Mouse (Mus musculus) neural tube, embryonic 13.5 days (tissue): ENCODE data around the gene Ltf. TPM values are rescaled to one million over a fixed set of nuclear protein-coding genes. Genes with fewer than 3 reads are reported as not detected.

Experiments used
- ATAC-seq: fragments of 200-750 bp; cut with Nextera tagmentation; 2 replicates; pipeline ENCODE4 v1.8.0; 2017; ENCODE audit warnings: low read depth, mild to moderate bottlenecking, moderate TSS enrichment, moderate library complexity
- H3K27ac ChIP-seq: fragments of 300-500 bp; sonication (generic); replicated peaks from 2 replicates; pipeline ENCODE4 v1.5.1; 2015; ENCODE audit warnings: moderate library complexity, mild to moderate bottlenecking, inconsistent platforms
- H3K27me3 ChIP-seq: fragments of 300-500 bp; sonication (generic); 2 replicates; pipeline ENCODE4 v1.6.1; 2015; ENCODE audit warnings: mild to moderate bottlenecking, inconsistent platforms
- H3K36me3 ChIP-seq: fragments of 300-500 bp; sonication (generic); 2 replicates; pipeline ENCODE4 v1.6.1; 2015; ENCODE audit warnings: mild to moderate bottlenecking, inconsistent platforms
- H3K4me1 ChIP-seq: fragments of 300-500 bp; sonication (generic); replicated peaks from 2 replicates; pipeline ENCODE4 v1.6.1; 2015; ENCODE audit warnings: inconsistent platforms
- H3K4me2 ChIP-seq: fragments of 300-500 bp; sonication (generic); 2 replicates; pipeline ENCODE4 v1.6.1; 2015; ENCODE audit warnings: inconsistent platforms, mild to moderate bottlenecking, moderate library complexity
- H3K4me3 ChIP-seq: fragments of 300-500 bp; sonication (generic); 2 replicates; pipeline ENCODE4 v1.5.1; 2015; ENCODE audit warnings: mild to moderate bottlenecking, inconsistent platforms
- H3K9ac ChIP-seq: fragments of 300-500 bp; sonication (generic); 2 replicates; pipeline ENCODE4 v1.6.1; 2015; ENCODE audit warnings: moderate library complexity, mild to moderate bottlenecking, inconsistent platforms
- H3K9me3 ChIP-seq: fragments of 300-500 bp; sonication (generic); 2 replicates; pipeline ENCODE4 v1.6.1; 2016; ENCODE audit warnings: inconsistent platforms
- WGBS: fragments of 180-500 bp; shearing (Covaris S2); methylation state at CpG from one replicate; pipeline ENCODE4 v1.1.7; 2015; 5-methylcytosine and 5-hydroxymethylcytosine counted together
- polyA plus RNA-seq: library from polyadenylated mRNA; unstranded; fragments of >200 nt; fragmentation: Nextera tagmentation; extraction: Ambion mirVana; gene quantifications from 2 replicates; pipeline ENCODE4 v1.2.1, GENCODE M21; 2015

Gene Ltf
- polyA plus RNA-seq, 1 experiment from 2014 or later: 1.1 TPM

DNA sequence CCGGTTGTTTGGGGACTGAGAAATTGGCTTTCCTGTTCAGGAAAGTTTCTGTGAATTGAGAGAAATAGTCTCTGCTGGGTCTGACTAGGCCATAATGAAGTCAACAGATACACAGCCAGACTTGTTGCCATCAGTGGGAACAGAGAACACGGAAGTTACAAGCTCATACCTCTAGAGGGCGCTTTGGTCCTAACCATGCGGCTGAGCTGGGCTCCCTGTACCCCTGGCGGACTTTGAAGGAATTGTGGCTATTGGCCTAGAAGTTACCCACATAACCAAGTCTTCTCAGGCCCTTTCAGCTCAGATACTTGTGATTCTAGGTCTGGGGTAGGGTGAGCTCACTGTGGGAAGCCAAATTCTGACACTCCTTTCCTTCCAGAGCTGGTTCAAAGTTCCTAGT is 21.8 kb upstream of the Ltf start:
- no peaks in the 10 kb centered on the region for H3K27me3 ChIP-seq
- H3K4me1 ChIP-seq: peaks cover 5% of the 10 kb centered on the region; the same call in 1 of the 2 replicates
- H3K9ac ChIP-seq: no peak overlapping the region
- H3K36me3 ChIP-seq: no peaks in the 10 kb centered on the region
- H3K4me2 ChIP-seq: no peak overlapping the region
- no peak overlapping the region for H3K4me3 ChIP-seq
- 5% methylated on average over 5 of the region's 5 CpGs for WGBS
- no peak for ATAC-seq
- no peaks in the 10 kb centered on the region for H3K9me3 ChIP-seq
- no peak overlapping the region for H3K27ac ChIP-seq

DNA sequence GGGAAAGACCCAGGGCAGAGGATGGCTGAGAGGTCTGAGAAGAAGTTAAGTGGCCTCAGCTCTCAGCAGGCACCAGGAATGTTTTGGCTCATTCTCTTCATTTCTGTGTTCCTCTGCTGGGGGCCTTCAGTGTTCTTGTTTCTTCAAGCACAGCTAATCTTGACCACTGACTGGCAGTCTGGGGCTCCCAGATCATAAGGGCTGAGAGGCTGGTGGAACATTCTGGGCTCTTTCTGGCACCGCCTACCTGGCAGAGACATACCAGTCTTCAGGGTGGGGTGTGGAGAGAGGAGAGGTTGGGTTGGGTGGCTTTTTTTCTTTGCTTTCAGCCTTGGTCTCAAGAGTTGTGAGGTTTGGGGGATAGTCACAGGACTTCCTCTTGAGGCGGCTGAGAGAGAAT is 20.0 kb upstream of the Ltf start:
- no peak for ATAC-seq
- Histone ChIP-seq H3K9ac (no peak overlapping the region), H3K27ac (no peak overlapping the region), H3K4me3 (no peak overlapping the region), H3K36me3 (no peaks in the 10 kb centered on the region), H3K27me3 (no peaks in the 10 kb centered on the region), H3K4me2 (no peak overlapping the region), H3K9me3 (no peaks in the 10 kb centered on the region), H3K4me1 (peaks cover 5% of the 10 kb centered on the region; the same call in 1 of the 2 replicates)
- 93% methylated on average over 2 of the region's 2 CpGs for WGBS

DNA sequence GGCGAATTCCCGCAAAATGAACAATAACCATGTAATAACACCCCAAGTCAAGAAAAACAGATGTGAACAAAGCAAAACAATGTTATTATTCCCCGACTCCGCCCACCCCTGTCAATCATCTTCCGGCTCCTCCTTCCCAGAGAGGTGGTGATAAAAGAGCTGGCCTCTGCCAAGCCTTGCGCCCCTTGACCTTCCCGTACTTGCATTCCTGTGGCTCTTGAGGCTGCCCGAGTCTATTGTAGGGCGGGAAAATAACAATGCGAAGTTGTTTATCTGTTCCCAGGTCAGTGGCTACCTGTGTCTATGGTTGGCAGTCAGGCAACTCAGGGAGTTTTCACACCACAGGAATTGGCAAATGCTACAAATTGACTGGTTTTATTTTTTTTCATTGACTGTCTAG is 19.2 kb upstream of the Ltf start:
- Histone ChIP-seq H3K4me3 (no peak overlapping the region), H3K9me3 (no peaks in the 10 kb centered on the region), H3K27me3 (no peaks in the 10 kb centered on the region), H3K4me2 (no peak overlapping the region), H3K27ac (no peak overlapping the region), H3K36me3 (no peaks in the 10 kb centered on the region), H3K4me1 (peaks cover 2% of the 10 kb centered on the region; the same call in 1 of the 2 replicates), H3K9ac (no peak overlapping the region)
- WGBS: 82% methylated on average over 10 of the region's 10 CpGs
- no peak for ATAC-seq

DNA sequence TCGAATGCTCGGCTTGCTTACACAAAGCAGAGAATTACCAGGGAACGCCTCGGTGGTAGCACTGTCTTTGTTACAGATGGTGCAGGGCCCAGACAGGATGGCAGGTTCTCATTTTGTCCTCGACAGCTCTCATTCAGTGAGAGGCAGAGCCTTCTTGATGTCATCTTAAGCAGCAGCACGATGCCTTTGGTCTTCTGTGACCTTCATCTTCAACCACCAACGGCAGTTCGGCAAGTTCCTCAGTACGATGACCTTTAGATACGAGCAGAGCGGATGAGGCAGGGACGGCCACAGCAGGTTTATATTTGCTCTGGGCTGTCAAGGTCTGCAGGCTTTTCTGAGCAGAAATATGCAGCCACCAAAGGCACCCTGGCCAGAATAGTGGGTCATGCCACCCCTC is 17.4 kb upstream of the Ltf start:
- ATAC-seq: no peak
- Histone ChIP-seq H3K27ac (no peak overlapping the region), H3K9ac (no peak overlapping the region), H3K27me3 (no peaks in the 10 kb centered on the region), H3K4me3 (no peak overlapping the region), H3K4me1 (no peaks in the 10 kb centered on the region), H3K36me3 (no peaks in the 10 kb centered on the region), H3K9me3 (no peaks in the 10 kb centered on the region), H3K4me2 (no peak overlapping the region)
- WGBS: 84% methylated on average over 12 of the region's 12 CpGs

DNA sequence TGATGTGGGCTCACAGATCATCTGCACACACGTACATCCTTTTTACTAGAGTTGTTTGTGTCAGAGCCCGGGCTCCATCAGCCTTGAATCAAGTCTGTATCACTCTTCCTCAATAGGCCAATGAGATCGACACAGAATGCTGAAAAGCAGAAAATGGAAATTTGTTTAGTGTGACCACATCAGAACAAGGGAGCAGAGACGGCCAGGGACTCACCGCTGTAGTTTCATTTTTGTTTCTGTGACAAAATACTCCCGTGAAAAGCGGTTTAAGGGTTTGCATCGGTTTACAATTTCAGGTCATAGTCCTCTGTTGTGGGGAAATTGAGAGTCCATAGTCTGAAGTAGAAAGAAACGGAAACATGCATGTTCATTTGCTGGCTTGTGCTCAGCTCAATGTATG is 15.8 kb upstream of the Ltf start:
- Histone ChIP-seq H3K27ac (no peak overlapping the region), H3K9me3 (no peaks in the 10 kb centered on the region), H3K36me3 (no peaks in the 10 kb centered on the region), H3K4me3 (no peak overlapping the region), H3K4me1 (no peaks in the 10 kb centered on the region), H3K4me2 (no peak overlapping the region), H3K9ac (no peak overlapping the region), H3K27me3 (no peaks in the 10 kb centered on the region)
- WGBS: 93% methylated on average over 9 of the region's 9 CpGs
- ATAC-seq: no peak

DNA sequence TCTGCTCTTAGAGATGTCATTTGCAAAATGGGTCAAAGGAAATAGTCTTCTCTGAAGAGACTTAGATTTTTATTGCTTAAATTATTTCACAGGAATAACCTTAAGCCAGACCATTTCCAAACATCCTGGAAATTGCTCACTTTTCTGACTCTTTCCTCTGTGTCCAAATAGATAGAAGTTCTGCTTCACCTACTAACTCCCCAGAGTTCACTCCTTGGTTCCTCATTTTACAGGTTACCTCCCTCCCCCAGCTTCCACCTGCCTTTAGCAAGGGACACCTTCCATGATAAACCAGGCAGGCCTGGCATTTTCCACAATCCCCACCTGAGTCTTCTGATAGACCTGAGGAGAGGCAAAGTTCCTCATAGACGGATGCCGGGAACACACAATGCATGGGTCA is 12.5 kb upstream of the Ltf start:
- H3K27me3 ChIP-seq: no peaks in the 10 kb centered on the region
- no peak for ATAC-seq
- WGBS: 98% methylated on average over 2 of the region's 2 CpGs

DNA sequence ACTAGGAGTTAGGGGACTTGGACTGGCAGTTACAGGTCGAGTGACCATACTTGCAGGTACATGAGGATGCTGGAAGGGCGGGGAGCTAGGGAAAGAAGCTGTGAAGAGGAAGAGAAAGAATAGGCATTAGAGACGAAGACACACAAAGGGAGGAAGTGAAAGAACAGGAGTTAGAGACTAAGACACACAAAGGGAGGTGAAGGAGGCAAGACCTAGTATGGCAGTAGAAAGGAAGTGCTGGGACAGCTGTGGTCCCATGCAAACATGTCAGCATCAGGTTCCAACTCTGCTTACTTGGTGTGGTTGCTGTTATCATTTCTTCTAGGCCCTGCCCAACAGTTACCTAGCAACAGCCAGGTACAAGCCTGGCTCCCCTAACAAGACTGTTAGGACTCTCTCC is 9.3 kb upstream of the Ltf start:
- H3K4me1 ChIP-seq: 0 out of 2 replicates have a peak, but pooled peaks cover 4% of the 10 kb centered on the region
- no peaks in the 10 kb centered on the region for H3K9me3 ChIP-seq
- 68% methylated on average over 3 of the region's 3 CpGs for WGBS
- no peak overlapping the region for H3K4me2 ChIP-seq
- H3K36me3 ChIP-seq: no peaks in the 10 kb centered on the region
- H3K27me3 ChIP-seq: no peaks in the 10 kb centered on the region
- H3K27ac ChIP-seq: no peak overlapping the region
- H3K4me3 ChIP-seq: no peak overlapping the region
- no peak overlapping the region for H3K9ac ChIP-seq
- no peak for ATAC-seq

More for the DNA sequence above, 12.5 kb upstream of the Ltf start:
- no peak overlapping the region for H3K9ac ChIP-seq
- no peak overlapping the region for H3K4me3 ChIP-seq
- H3K4me2 ChIP-seq: no peak overlapping the region
- H3K9me3 ChIP-seq: no peaks in the 10 kb centered on the region
- H3K4me1 ChIP-seq: no peaks in the 10 kb centered on the region
- no peak overlapping the region for H3K27ac ChIP-seq
- H3K36me3 ChIP-seq: no peaks in the 10 kb centered on the region

DNA sequence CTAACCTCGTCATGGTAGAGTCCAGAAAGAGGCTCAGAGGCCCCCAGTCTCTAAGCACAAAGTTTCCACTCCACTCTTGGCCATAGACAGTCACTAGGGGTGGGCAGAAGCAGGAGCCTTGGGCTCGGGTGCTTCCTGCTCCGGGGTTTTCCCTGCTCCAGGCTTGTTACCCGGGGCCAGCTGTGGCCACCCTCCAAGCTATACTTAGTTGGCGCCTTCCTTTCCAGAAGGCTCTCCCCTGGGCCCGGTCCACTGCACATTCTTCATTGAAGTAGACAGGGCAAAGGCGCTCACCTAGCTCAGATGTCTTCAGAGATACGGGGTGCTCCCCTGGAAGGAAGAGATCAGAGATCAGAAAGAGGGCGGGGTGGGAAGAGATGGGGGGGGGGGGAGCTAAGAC is 7.5 kb upstream of the Ltf start:
- Histone ChIP-seq H3K27ac (no peak overlapping the region), H3K4me1 (0 out of 2 replicates have a peak, but pooled peaks cover 4% of the 10 kb centered on the region), H3K9me3 (no peaks in the 10 kb centered on the region), H3K4me3 (no peak overlapping the region), H3K36me3 (no peaks in the 10 kb centered on the region), H3K27me3 (no peaks in the 10 kb centered on the region), H3K9ac (no peak overlapping the region), H3K4me2 (no peak overlapping the region)
- ATAC-seq: no peak
- WGBS: 85% methylated on average over 9 of the region's 9 CpGs

DNA sequence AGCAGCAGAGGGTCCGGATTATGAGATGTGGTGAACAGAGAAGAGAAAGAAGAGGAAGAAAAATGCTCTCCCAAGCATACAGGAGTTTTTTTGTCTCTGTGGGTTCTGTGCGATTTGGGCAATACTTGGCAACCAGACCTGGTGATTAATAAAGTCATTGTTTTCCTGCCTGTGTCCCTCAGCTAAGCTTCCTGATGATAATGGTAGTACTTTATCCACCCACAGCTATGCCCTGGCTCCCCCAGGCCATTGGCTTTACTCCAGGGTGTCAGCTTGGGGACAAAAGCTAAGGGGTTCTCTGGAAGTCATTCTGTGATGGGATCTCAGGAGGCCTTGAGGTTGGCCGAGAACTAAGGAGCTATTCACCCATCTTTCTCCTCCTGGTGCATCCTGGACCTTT is 7.0 kb upstream of the Ltf start:
- H3K4me1 ChIP-seq: 0 out of 2 replicates have a peak, but pooled peaks cover 4% of the 10 kb centered on the region
- no peaks in the 10 kb centered on the region for H3K36me3 ChIP-seq
- no peak overlapping the region for H3K4me3 ChIP-seq
- H3K9ac ChIP-seq: no peak overlapping the region
- no peaks in the 10 kb centered on the region for H3K9me3 ChIP-seq
- 74% methylated on average over 3 of the region's 3 CpGs for WGBS
- no peak overlapping the region for H3K27ac ChIP-seq
- H3K4me2 ChIP-seq: no peak overlapping the region
- no peaks in the 10 kb centered on the region for H3K27me3 ChIP-seq
- ATAC-seq: no peak

DNA sequence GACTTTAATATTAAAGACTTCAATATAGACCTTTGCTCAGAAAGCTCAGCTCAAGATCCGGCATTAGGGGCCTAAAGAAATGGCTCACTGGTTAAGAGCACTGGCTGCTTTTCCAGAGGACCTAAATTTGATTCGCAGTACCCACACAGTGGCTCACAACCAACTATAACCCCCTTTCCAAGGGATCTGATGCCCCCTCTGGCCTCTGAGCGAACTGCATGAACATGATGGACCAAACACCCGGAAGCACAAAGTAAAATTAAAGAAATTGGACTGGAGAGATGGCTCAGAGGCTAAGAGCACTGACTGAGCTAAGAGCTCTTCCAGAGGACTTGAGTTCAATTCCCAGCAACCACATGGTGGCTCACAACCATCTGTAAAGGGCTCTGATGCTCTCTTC is 3.4 kb upstream of the Ltf start:
- Histone ChIP-seq H3K4me2 (no peak overlapping the region), H3K27ac (no peak overlapping the region)
- 80% methylated on average over 4 of the region's 4 CpGs for WGBS

DNA sequence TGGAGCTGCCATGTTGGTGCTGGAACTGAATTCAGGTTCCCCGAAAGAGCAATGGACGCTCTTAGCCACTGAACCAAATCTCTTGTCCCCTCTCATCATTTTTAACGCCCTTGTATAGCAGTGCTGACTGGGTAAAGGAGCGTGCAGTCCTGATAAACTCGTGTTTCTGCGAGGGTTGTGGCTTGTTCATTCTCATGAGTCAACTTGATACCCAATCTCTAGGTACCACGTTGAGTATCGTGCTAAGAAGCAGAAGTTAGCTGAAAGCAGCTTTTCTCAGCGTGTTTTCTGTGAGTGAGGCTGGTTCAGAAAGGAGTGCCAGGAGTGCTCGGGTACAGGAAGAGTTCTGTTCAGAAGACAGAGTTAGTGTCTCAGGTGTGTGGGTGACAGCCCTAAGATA is 7.7 kb downstream of the Ltf start:
- 88% methylated on average over 10 of the region's 10 CpGs for WGBS
- no peaks in the 10 kb centered on the region for H3K9me3 ChIP-seq
- ATAC-seq: no peak
- H3K9ac ChIP-seq: no peak overlapping the region
- no peaks in the 10 kb centered on the region for H3K36me3 ChIP-seq
- no peak overlapping the region for H3K4me3 ChIP-seq
- no peak overlapping the region for H3K4me2 ChIP-seq
- no peaks in the 10 kb centered on the region for H3K4me1 ChIP-seq
- H3K27me3 ChIP-seq: no peaks in the 10 kb centered on the region
- H3K27ac ChIP-seq: no peak overlapping the region

More for the DNA sequence above, 3.4 kb upstream of the Ltf start:
- Histone ChIP-seq H3K36me3 (no peaks in the 10 kb centered on the region), H3K4me3 (no peak overlapping the region), H3K4me1 (0 out of 2 replicates have a peak, but pooled peaks cover 4% of the 10 kb centered on the region), H3K9ac (no peak overlapping the region), H3K27me3 (no peaks in the 10 kb centered on the region), H3K9me3 (no peaks in the 10 kb centered on the region)
- ATAC-seq: no peak

DNA sequence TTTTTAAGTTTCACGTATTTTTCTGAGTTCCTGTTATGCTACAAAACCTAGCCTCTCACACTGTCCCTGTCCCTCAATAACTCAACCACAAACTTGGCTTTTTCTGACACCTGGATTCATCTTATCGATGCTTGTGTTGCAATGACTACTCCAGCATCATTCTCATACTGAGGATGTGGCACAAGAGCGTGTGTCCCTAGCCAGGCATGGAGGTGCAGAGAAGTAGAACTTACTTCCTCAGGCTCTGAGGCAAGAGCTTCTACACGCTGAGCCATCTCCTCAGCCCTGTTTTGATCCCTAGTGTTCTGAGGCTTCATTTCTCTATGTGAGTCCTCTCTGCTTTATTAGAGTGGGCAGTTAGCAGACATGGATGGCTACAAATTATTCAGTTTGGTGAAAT is 14.6 kb downstream of the Ltf start:
- WGBS: 88% methylated on average over 4 of the region's 4 CpGs
- H3K9ac ChIP-seq: no peak overlapping the region

DNA sequence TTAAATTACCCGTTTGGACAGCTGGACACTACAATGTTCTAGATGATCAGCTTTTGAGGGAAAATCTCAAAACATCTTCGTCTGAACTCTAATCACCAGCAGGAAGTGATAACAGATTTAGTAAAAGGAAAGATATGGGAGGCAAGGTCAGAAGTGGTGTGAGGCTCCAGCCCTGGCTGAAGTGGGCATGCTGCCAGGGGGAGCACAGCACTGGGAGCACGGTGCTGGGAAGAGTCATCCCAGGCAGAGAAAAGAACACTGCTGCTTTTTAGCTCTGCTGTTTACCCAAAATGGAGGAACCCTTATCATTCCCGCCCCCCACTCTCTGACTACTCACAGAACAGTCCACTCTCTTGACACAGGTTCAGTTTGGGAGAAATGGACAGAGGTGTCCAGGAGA is 20.9 kb downstream of the Ltf start:
- ATAC-seq: no peak
- Histone ChIP-seq H3K4me3 (no peak overlapping the region), H3K4me2 (no peak overlapping the region), H3K4me1 (no peaks in the 10 kb centered on the region), H3K9me3 (no peaks in the 10 kb centered on the region), H3K9ac (no peak overlapping the region), H3K27me3 (no peaks in the 10 kb centered on the region), H3K36me3 (no peaks in the 10 kb centered on the region), H3K27ac (no peak overlapping the region)
- 83% methylated on average over 4 of the region's 4 CpGs for WGBS

More for the DNA sequence above, 14.6 kb downstream of the Ltf start:
- H3K4me1 ChIP-seq: no peaks in the 10 kb centered on the region
- no peak for ATAC-seq
- no peaks in the 10 kb centered on the region for H3K9me3 ChIP-seq
- no peaks in the 10 kb centered on the region for H3K27me3 ChIP-seq
- no peaks in the 10 kb centered on the region for H3K36me3 ChIP-seq
- H3K27ac ChIP-seq: no peak overlapping the region
- no peak overlapping the region for H3K4me2 ChIP-seq
- H3K4me3 ChIP-seq: no peak overlapping the region
